ENCODE assay signal across 10 mouse cellular contexts in the genomic region with DNA sequence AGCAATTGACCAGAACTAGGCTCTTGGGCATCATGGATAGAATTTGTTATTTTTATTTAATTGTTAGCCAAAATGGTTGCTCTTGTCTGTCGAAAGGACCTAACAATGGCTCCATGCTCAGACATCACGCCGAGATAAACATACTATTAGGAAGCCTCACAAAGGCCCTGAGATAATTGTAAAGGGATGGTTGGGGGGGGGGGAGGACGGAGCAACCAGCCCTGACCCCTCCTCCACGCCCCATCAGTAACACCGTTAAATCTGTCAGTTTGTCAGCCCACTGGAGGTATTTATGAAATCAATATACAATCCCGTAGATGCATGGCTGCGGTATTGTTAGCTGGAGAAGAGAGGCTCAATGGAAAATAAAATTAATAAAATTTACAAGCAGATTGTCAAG.
"Had no signal": no experiment of that assay in that cellular context is flagged by ENCODE, and none has a peak within 500 bp of the region (broad histone marks: within the 10 kb centered on the region; RNA-seq: fewer than 3 reads in every experiment).

No protein-coding gene starts in this region.

- H3K27ac ChIP-seq: kidney, postnatal 0 days; limb, embryonic 13.5 days; liver, embryonic 14.5 days; midbrain, embryonic 15.5 days had no signal

- H3K9me3 ChIP-seq: limb, embryonic 13.5 days; midbrain, embryonic 15.5 days had no signal

- H3K36me3 ChIP-seq: limb, embryonic 13.5 days; midbrain, embryonic 15.5 days had no signal

- H3K4me2 ChIP-seq: limb, embryonic 13.5 days; midbrain, embryonic 15.5 days had no signal

- DNase-seq: kidney, adult 9 months; kidney, postnatal 36 days; left cerebral cortex, postnatal 4 days; lung, adult 18-20 months; right cerebral cortex, adult 18-20 months; right cerebral cortex, postnatal 25 days had no signal

- ATAC-seq: midbrain, embryonic 15.5 days had no signal

- H3K27me3 ChIP-seq: limb, embryonic 13.5 days had no signal

- H3K4me3 ChIP-seq: limb, embryonic 13.5 days; midbrain, embryonic 15.5 days had no signal

- H3K9ac ChIP-seq: limb, embryonic 13.5 days; liver, embryonic 14.5 days; midbrain, embryonic 15.5 days had no signal
